Mouse (Mus musculus) myocyte (in vitro differentiated cells): ENCODE data around the gene Kdelc2. TPM values are rescaled to one million over a fixed set of nuclear protein-coding genes. Genes with fewer than 3 reads are reported as not detected.

Experiments used
- H3K27me3 ChIP-seq: one replicate; pipeline ENCODE4 v1.6.1; 2011; ENCODE audit not compliant: control insufficient read depth, insufficient read depth, insufficient read length
- H3K36me3 ChIP-seq: one replicate; pipeline ENCODE4 v1.6.1; 2011; ENCODE audit not compliant: control insufficient read depth, insufficient read depth
- H3K4me2 ChIP-seq: one replicate; pipeline ENCODE4 v1.6.1; 2011; ENCODE audit warnings: low read depth, control low read depth
- H3K4me3 ChIP-seq: one replicate; pipeline ENCODE4 v1.5.1; 2011; ENCODE audit warnings: mild to moderate bottlenecking, control low read depth, moderate library complexity
- H3K79me2 ChIP-seq: one replicate; pipeline ENCODE4 v1.6.1; 2011; ENCODE audit not compliant: control insufficient read depth, insufficient read depth
- H3ac ChIP-seq: one replicate; pipeline ENCODE4 v1.6.1; 2011; ENCODE audit not compliant: control insufficient read depth, insufficient read length
- CEBPB ChIP-seq: IDR thresholded peaks from 2 replicates; pipeline ENCODE4 v1.6.1; 2011; ENCODE audit warnings: mild to moderate bottlenecking, moderate library complexity; ENCODE audit not compliant: poor library complexity, insufficient read depth, severe bottlenecking
- E2F4 ChIP-seq: IDR thresholded peaks from one replicate; pipeline ENCODE4 v1.6.1; 2011; ENCODE audit warnings: mild to moderate bottlenecking, control low read depth, moderate library complexity; ENCODE audit not compliant: insufficient read depth
- MAX ChIP-seq: IDR thresholded peaks from one replicate; pipeline ENCODE4 v1.6.1; 2011; ENCODE audit warnings: low read depth, mild to moderate bottlenecking, control low read depth
- MYOD1 ChIP-seq, 3 experiments: IDR thresholded peaks; one replicate each; pipeline ENCODE4 v1.6.1; 2011; ENCODE audit warnings: control low read depth in 2 of 3, low read depth in 2 of 3, mild to moderate bottlenecking in 2 of 3, moderate library complexity in 1 of 3; ENCODE audit not compliant: insufficient read length in 2 of 3, control insufficient read depth in 1 of 3
- MYOG ChIP-seq, 3 experiments: IDR thresholded peaks; one replicate each; pipeline ENCODE4 v1.6.1; 2011; ENCODE audit warnings: control low read depth in 2 of 3, low read depth in 2 of 3, mild to moderate bottlenecking in 2 of 3; ENCODE audit not compliant: insufficient read length in 2 of 3, control insufficient read depth in 1 of 3, insufficient read depth in 1 of 3
- POLR2A ChIP-seq: IDR thresholded peaks from one replicate; pipeline ENCODE4 v1.6.1; 2011; ENCODE audit warnings: low read depth, mild to moderate bottlenecking, control low read depth, moderate library complexity; ENCODE audit not compliant: insufficient read length
- POLR2AphosphoS2 ChIP-seq: IDR thresholded peaks from one replicate; pipeline ENCODE4 v1.6.1; 2011; ENCODE audit warnings: low read depth, control low read depth; ENCODE audit not compliant: insufficient read length
- REST ChIP-seq: IDR thresholded peaks from one replicate; pipeline ENCODE4 v1.6.1; 2011; ENCODE audit warnings: mild to moderate bottlenecking, control low read depth, moderate library complexity; ENCODE audit not compliant: insufficient read depth, insufficient read length
- SRF ChIP-seq: IDR thresholded peaks from one replicate; pipeline ENCODE4 v1.6.1; 2011; ENCODE audit warnings: low read depth; ENCODE audit not compliant: control insufficient read depth, insufficient read length
- TCF12 ChIP-seq: IDR thresholded peaks from one replicate; pipeline ENCODE4 v1.6.1; 2011; ENCODE audit warnings: mild to moderate bottlenecking, control low read depth; ENCODE audit not compliant: poor library complexity, insufficient read depth, severe bottlenecking
- TCF3 ChIP-seq: IDR thresholded peaks from one replicate; pipeline ENCODE4 v1.6.1; 2011; ENCODE audit warnings: low read depth, control low read depth; ENCODE audit not compliant: insufficient read length
- USF1 ChIP-seq: IDR thresholded peaks from one replicate; pipeline ENCODE4 v1.6.1; 2011; ENCODE audit warnings: low read depth, mild to moderate bottlenecking, control low read depth, moderate library complexity
- polyA plus RNA-seq: library from polyadenylated mRNA; unstranded; fragments of >200 nt; fragmentation: generic; extraction: Trizol; gene quantifications from one replicate; pipeline ENCODE4 v1.2.1, GENCODE M21; 2012; ENCODE audit warnings: missing spikeins

The Kdelc2 gene
- polyA plus RNA-seq, 1 experiment = 4.5 TPM

DNA sequence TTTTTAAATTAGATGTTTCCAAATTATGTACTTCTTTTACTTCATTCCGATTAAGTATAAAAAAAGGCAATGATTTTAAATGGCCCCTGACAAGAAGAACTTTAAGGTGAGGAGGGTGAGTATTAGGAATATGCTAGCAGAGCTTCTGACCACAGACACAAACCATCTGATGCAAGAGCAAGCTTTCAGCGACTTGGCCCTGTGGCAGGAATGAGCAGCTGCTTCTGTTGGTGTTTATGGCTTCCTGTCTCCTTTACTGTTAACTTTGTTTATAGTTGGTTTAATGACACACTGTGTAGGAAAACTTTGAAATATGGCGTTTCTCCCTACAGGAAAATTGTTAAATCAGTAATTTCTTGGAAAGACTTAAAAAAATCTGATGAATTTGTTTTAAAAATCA is 43.8 kb downstream of the Kdelc2 start:
- TF ChIP-seq E2F4 (no peak), MAX (no peak), REST (no peak), CEBPB (peak; percentile 85), MYOG (IDR thresholded peaks at IDR 0.05; ENCODE audit: control insufficient read depth in 1 of 3, insufficient read depth in 1 of 3, insufficient read length in 2 of 3, low read depth in 2 of 3) (peak in 2 of 3 experiments; percentile 77 to 86), MYOD1 (IDR thresholded peaks at IDR 0.05; ENCODE audit: control insufficient read depth in 1 of 3, insufficient read length in 2 of 3, low read depth in 2 of 3) (peak in 2 of 3 experiments; percentile 38 to 86), POLR2AphosphoS2 (no peak), USF1 (no peak), SRF (no peak), TCF3 (peak; percentile 3), POLR2A (no peak), TCF12 (peak; percentile 50)
- H3K27me3 ChIP-seq = no peaks in the 10 kb centered on the region
- no peaks in the 10 kb centered on the region for H3K36me3 ChIP-seq
- no peak overlapping the region for H3K4me3 ChIP-seq
- H3K79me2 ChIP-seq = no peaks in the 10 kb centered on the region
- H3K4me2 ChIP-seq = peak overlapping the region; percentile 50
- no peak overlapping the region for H3ac ChIP-seq

DNA sequence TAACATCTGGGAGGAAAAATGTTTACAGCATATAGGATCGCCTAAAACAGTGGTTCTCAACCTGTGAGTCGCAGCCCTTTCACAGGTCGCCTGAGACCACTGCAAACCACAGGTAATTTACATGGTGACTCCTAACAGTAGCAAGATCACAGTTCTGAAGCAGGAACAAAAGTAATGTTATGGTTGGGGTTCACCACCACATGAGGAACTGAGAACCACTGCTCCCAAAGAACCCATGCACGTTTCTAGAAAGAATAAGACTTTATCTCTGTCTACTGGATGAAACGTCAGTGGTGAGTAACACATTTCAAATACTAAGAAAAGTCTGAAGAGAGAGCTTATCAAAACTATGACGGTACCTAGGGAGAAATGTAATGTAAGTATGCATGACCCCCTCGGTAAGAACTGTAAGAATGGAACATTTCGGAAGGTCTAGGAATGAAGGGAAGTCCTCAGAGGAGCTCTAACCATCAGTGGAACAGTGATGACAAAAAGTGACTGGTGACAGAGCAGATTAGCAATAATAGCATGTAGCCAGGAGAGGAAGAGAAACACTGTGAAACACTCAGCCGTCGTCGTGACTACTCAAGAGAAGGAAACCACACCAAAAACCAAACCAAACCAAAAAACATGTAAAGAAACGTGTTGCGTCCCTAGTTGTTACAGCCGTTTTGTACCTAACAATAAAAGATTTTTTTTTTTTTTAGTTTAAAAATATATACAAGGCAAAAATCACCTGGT is 52.2 kb downstream of the Kdelc2 start:
- Histone ChIP-seq H3K79me2 (no peaks in the 10 kb centered on the region), H3K4me2 (no peak overlapping the region), H3K36me3 (peaks cover 7% of the 10 kb centered on the region), H3K4me3 (no peak overlapping the region), H3ac (no peak overlapping the region), H3K27me3 (no peaks in the 10 kb centered on the region)
- no peak for TF ChIP-seq TCF3
- no peak for TF ChIP-seq POLR2A
- no peak for TF ChIP-seq MYOG (IDR thresholded peaks at IDR 0.05; ENCODE audit: control insufficient read depth in 1 of 3, insufficient read depth in 1 of 3, insufficient read length in 2 of 3, low read depth in 2 of 3)
- TF ChIP-seq POLR2AphosphoS2 = no peak
- no peak for TF ChIP-seq MYOD1 (IDR thresholded peaks at IDR 0.05; ENCODE audit: control insufficient read depth in 1 of 3, insufficient read length in 2 of 3, low read depth in 2 of 3)
- no peak for TF ChIP-seq REST
- no peak for TF ChIP-seq E2F4
- TF ChIP-seq SRF = no peak
- no peak for TF ChIP-seq USF1
- no peak for TF ChIP-seq MAX
- TF ChIP-seq CEBPB = no peak

DNA sequence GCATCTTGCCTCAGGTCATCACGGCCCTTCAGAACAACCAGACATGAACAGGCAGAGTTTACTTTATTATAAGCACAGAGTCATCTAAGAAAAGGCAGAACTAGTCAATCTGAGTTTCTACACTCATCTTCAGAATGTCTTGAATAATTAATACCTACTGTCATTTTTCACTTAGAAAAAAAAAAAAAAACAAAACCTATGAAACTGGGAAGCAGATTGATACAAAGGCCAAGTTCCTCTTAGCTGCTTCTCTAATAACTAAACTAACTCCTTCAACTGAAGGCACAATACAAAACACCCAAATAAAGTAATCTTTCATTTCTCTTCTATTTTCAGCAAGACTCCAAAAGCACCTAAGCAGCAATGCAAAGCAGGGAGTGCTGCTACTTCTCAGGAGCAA is 66.8 kb downstream of the Kdelc2 start:
- Histone ChIP-seq H3K79me2 (no peaks in the 10 kb centered on the region), H3K4me2 (no peak overlapping the region), H3K36me3 (peaks cover 14% of the 10 kb centered on the region), H3K27me3 (no peaks in the 10 kb centered on the region), H3K4me3 (no peak overlapping the region), H3ac (no peak overlapping the region)
- TF ChIP-seq CEBPB (no peak), MYOD1 (IDR thresholded peaks at IDR 0.05; ENCODE audit: control insufficient read depth in 1 of 3, insufficient read length in 2 of 3, low read depth in 2 of 3) (no peak), POLR2A (no peak)

Other genes with a start within 250 kb of the Kdelc2 start
- 7.5 TPM for gene Ddx10, start 136.0 kb upstream of the Kdelc2 start, polyA plus RNA-seq
- gene Exph5, start 82.4 kb upstream of the Kdelc2 start, polyA plus RNA-seq = not detected
- 0.59 TPM for gene 4930550C14Rik, start 18.3 kb downstream of the Kdelc2 start, polyA plus RNA-seq
- 1.6 TPM for gene Atm, start 152.7 kb downstream of the Kdelc2 start, polyA plus RNA-seq
- gene Npat, start 153.0 kb downstream of the Kdelc2 start, polyA plus RNA-seq = 1.8 TPM
- gene Acat1, start 226.4 kb downstream of the Kdelc2 start, polyA plus RNA-seq = 34.9 TPM